Mouse (Mus musculus) thymus, postnatal 25 days (tissue): ENCODE results near the gene Mpzl1.

Experiments
- DNase-seq: peaks from one replicate; pipeline ENCODE4 v3.0.0; 2022

Mpzl1 gene

DNA sequence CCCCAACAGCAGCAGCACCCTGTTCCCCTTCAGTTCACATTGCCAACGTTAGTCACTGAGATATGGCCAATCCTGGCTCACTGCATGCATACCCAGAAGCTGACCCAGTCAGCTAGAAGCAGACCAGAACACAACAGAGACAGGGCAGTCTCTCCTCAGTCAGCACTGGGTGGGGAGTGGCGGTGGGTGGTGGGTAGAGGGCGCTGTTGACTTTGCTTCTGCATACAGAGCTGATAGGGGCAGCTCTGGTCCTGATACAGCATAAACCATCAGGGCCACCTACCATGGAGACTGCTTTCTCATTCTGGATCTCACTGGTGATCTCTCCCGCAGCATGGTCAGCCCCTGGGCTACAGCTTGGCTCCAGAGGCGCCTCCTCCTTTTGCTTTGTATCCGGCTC, 20.7 kb upstream of the Mpzl1 start:
- DNase-seq: peak; percentile 60

DNA sequence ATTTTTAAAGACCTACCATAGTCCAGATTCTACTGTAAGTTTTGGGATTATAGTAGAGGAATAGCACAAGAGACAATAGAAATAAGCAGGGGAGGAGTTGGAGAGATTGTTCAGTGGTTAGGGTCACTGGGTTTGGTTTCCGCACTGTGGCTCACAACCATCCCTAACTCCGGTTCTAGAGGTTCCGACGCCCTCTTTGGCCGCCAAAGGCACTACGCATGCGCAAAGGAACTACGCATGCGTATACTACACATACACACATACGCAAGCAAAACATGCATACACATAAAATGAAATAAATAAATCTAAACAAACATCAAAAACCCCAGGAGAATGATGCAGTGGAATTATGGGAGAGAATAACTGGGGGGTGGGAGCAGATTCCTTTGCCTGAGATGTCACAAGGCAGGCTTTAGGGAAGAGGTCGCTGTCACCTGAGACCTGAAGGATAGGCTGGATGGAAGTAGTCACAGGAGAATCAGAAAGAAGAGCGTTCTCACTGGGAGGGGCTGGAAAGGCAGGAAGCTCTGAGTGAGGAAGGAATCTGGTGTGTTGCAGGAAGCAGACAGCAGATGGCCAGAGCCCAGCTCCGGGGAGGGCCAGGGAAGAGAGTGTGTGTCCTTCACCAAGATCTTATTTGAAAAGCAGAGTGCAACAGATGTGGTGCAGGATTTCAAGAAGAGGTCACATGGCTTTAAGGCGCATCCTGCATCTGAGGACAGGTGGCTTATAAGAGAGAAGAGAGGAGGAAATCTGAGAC, 19.0 kb upstream of the Mpzl1 start:
- no peak for DNase-seq

DNA sequence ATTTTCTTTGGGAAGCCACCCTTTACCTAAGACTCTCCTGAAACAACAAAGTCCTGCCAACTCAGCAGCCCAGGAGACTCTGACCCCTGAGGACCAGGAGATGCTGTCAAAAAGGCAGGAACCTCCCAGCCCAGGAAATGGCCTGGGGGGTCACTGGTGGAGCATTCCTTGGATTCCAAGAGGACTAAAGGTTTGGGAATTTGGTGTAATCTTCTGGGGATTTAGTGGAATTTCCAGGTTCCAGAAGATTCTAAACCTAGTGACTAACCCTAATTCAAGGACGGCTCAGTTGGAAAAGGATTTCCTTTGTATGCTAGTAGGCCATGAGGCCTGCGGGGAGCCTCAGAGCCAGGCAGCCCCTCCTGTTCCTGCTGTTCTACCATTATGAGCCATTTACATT, 18.2 kb upstream of the Mpzl1 start:
- DNase-seq: no peak

DNA sequence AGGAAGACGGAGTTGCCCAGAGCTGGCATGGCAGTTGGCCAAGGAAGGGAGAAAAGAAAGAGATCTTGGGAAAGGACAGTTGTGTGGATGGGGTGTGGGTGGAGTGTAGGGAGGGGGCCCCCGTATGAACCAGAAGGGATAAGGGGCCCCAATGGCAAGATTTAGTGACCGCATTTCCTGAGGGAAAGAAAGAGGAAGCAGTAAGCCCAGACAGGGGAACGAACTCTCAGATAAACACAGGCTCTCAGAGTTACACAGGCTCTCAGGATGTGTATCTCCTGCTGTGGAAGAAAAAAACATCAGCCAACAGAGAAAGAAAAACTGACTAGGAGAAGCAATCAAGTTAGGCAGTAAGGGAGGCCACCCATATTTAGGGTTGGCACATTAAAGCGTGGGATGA, 16.8 kb upstream of the Mpzl1 start:
- DNase-seq: no peak

DNA sequence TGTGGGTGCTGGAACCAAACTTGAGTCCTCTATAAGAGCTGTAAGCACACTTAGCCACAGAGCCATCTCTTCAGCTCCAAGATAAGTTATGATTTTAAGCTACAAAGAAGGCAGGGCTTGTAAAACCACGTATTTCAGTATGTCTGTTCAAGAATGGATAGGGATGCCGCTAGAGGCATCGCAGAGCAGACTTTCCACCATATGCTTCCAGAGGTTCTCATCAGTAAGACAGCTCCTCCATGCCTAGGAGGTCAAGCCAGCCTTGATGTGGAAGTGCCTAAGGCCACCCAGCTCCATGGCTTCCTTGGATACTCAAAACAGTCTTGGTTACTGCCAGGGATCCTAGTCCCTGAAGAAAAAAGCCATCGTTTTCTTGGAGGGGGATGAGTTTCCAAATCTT, 10.8 kb upstream of the Mpzl1 start:
- no peak for DNase-seq

DNA sequence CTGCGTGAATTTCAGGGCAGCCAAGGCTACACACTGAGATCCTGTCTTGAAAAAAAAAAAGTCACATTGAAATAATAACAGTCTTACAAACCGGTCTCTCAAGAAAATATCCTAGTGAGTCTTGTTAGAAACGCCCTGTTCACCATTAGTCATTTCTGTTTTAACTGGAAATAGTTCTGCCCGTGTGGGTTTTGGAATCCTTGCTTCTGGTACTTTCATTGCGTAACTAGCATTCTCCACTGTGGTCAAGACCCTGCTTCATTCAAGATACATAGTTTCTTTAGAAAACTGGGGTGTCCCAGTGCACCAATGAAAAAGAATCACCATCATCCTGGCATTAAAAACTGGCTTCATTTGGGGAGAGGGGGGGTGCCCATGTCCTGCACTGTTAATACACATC, 9.4 kb upstream of the Mpzl1 start:
- DNase-seq: no peak

DNA sequence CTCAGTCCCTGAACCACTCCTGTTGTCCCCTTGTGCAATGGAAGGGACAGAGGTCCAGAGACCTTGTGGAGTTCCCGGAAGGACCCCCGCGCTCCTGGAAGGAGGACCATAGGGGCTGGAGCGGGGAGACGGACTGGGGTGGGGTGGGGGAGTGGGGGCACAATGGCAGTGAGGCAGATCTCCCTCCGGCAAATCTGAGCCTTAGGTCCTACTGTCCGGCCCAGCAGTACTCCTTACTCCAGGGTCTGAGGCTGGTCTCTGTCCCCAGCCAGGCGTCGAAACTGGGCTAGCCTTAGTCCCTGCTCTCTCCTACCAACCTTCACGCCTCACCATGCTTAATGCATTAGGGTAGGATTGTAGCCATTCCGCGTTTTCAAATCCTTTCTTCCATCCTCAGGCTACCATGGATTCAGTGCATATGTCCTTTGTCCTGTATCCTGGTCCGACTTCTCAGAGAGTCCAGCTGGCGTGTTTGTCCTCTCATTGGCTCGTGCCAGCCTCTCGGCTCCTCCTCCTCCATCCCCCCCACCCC, 8.5 kb upstream of the Mpzl1 start:
- no peak for DNase-seq

DNA sequence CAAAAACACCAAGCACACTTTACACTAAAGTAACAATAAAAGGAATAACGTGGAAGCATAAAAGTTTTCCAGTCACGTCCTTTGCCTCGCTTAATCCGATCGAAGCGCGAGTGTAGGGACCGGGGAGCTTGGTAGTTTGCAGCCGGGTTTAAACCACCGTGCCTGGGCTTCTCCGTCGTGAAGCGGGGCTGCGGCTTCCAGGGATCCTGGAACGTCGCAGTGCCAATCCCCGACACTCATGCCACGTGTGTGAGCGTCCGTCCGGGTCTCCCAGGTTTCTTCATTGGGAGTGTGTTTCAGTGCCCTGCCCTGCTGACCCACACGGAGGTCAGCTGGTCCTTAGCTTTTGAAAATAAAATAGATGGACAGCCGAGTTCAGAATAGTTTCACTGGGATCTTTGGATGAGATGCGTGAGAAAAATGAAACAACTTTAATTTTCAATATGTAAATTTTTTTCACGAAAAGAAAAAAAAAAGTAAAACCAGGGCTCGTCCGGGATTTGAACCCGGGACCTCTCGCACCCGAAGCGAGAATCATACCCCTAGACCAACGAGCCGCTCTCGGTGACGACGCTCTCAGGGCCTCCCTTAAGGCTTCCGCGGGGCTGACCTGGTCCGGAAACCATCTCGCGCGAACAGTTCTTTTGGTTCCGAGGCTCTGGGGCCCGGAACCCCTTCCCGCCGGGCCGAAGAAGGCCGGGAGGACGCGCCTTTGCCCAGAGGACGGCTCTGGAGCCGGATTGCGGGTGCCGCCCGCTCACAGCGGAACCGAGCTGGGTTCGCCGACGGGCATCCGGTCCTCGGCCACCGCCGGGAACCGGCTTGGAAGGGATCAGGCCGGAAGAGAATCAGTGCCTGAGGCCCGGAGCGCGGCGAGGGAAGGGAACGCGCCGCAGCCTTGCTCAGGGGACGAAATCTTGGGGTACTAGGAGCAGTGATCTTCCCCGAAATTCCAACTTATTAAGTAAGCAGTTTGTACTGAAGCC, 7.7 kb upstream of the Mpzl1 start:
- peak; percentile 86 for DNase-seq

DNA sequence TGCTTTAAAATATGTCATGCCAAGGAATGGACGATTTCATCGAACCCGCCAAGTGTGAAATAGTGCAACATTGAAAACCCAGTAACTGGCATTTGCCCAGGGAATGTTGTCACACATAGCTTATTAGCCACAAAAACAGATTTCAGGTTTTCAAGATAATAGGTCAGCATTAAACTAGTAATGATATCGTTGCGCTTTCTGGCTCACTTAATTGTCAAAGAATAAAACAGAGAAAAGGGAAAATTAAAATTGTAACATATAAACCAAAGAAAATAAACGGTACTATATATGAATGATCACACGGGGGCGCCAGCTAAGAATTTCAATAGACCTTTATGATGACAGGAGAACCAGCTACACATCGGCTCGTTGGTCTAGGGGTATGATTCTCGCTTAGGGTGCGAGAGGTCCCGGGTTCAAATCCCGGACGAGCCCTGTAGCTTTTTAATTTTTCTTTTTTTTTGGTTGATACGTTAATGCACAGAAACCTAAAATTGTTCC, 7.0 kb upstream of the Mpzl1 start:
- DNase-seq: peak; percentile 77

DNA sequence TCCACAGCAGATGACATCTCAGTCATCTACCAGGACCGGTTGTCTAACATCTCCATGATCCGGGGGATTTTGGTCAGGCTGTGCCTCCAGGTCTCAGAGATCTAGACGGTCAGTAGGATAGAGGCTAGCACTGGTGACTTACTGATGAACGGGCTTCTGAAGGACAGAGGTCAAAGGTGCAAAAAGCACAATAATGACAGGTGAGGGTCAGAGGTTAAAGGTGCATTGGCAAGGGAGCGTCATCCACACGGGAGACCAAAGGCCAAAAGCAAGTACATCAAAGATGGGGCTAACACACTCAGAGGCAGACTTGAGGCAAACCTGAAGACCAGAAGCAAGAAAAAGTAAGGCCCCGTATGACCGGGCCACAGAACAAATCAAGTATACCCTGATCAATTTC, 2.0 kb upstream of the Mpzl1 start:
- no peak for DNase-seq

DNA sequence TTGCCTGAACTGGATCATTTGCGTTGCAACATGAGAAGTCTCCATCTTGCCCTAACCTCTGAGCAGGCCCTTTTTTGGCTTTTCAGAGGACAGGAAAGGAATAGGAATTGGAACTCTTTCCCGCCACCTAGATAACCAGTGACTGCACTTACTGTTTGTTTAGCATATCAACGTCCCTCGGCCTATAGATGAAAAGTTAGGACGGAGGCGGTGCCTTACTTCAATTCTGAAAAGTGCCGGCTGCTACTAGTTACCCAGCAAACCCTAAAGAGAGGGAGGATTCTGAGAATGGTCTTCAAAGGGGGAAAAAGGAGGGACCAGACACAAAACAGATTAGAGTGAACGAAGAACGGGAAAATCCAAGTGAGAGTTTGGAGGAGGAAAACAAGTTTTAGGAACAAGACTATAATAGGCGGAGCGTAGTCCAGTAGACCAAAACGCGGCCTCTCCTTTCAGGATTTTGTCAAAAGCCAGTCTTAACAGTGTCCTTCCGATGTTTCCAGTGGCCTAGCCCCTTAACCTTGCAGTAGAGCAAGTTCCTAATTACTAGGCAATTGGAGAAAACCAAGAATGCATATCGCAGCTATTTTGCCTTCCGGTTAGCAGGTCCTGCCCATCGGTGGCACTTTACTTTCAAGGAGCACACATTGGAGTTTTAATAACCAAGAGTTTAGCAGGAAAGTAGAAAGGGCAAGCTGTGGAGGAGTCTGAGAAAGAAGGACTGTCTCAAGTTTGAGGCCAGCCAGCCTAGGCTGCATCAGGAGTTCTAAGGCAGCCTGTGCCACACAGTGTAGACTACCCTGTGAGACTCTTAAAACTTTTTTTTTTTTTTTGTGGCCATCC, 938 bp upstream of the Mpzl1 start:
- DNase-seq: no peak

DNA sequence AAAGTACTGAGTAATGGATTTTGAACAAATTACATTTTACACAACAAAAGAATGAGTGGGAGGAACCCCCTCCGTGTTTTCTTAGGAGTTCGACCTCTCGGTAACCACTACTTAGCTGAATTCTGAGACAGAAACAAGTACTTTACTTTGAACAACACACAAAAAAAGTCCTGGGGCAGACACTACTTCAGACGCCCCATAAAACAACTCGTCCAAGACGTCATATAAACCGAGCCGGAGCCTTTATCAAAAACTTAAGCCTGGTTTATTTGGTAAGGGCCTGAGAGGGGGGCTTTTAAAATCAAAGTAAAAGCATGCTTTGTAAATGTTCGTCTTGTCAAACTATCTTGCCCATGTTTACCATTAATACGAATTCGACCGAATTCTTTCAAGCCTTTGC, 993 bp downstream of the Mpzl1 start:
- no peak for DNase-seq

DNA sequence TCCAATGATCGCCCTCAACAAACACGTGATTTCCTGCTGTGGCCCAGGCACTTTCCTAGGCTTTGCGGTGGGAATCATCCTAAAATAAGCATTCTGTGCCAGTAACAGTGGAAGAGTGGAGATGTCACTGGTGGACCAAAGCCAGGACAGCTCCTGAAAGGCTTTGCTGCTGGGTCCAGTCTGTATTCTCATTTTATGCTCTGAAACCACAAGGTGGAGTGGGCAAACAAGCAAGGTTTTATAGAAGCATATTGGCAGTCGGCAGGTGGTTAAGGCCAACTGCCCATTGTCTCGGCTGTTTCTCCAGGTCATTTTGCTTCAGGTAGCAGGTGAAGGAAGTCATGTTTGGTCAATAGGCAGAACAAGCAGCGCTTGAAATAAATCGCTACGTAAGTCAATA, 3.2 kb downstream of the Mpzl1 start:
- no peak for DNase-seq

DNA sequence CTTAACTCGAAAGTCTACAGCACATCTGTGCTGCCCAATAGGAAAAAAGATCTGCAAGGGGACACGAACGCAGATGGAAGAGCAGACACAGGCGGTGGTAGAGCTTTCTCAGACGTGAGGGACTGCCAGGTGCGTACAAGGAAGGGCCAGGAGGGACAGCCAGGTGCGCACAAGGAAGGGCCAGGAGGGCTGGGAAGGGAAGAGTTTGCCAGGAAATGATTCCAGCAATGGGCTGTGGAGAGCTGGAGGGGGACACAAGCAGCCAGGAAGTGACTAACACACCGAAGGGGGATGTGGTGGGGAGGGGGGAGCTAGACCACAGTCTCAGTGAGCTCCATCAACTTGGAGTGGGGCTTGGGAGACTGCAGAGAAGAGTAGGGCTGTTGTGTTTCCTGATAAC, 4.4 kb downstream of the Mpzl1 start:
- no peak for DNase-seq

DNA sequence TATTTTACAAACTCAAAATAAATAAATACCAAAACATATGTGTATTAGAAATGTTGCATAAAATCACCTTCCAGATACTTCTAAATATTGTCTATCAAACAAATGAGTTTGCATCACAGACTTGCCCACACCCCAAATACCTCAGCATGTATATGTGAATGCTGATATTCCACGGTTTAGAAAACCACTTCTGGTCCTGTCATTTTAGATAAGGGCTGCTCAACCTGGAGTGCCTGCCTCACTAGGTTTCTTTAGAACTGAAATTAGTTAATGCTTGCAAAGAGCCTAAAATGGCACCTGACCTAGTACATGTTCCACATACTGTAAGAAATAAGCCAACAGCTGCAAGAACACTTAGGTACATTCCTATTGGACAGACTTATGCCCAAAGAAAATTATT, 5.7 kb downstream of the Mpzl1 start:
- no peak for DNase-seq

DNA sequence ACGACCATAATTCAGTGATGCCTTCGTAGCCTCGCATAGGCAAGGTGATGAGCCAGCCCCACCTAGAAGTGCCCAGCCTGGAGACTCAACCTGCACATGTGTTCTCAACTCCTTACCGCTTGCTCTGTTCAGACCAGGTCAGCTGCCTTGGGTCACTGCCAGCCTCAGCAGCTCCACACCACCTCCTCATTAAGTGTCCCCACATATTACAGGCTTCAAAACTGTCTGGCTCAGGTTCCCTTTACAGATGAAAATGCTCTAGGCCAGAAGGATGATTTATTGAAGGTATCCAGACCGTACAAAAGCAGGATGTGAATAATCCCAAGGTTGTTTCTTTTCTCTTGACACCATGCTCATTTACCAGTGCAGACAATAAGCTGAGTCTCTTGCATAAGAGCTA, 8.4 kb downstream of the Mpzl1 start:
- no peak for DNase-seq

DNA sequence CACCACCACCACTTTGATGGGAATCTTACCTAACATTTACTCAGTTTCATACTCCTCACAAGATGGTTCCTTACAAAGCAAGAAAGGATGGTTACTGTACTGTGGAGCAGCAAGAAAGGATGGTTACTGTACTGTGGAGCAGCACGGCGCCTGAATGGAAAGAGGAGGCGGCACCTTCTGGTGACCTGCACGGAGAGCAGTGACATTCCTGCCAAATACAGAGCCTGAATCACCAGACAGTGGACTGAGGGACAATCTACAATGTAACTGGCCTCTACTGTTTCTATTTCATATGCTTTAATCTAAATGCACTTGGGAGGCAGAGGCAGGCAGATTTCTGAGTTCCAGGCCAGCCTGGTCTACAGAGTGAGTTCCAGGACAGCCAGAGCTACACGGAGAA, 9.3 kb downstream of the Mpzl1 start:
- DNase-seq: no peak

DNA sequence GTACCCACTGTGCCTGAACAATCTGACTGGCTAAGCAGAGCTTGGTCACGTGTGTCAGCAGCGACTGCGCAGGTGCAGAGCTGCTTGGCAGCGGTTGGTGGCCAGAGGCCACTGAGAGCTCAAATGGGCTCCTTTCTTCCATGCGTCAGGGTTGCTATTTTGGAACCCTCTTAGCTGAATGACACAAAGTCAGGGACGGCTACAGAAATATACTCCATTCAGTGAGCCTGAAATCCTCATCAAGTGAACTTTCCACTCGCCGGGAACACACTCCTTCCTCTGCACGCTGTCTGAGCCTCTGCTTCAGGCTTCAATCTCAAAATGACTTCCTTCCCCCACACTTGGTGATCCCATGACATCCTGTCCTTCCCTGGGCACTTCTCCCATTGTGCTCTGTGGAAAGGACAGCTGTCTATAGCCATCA, 16.1 kb downstream of the Mpzl1 start:
- no peak for DNase-seq

DNA sequence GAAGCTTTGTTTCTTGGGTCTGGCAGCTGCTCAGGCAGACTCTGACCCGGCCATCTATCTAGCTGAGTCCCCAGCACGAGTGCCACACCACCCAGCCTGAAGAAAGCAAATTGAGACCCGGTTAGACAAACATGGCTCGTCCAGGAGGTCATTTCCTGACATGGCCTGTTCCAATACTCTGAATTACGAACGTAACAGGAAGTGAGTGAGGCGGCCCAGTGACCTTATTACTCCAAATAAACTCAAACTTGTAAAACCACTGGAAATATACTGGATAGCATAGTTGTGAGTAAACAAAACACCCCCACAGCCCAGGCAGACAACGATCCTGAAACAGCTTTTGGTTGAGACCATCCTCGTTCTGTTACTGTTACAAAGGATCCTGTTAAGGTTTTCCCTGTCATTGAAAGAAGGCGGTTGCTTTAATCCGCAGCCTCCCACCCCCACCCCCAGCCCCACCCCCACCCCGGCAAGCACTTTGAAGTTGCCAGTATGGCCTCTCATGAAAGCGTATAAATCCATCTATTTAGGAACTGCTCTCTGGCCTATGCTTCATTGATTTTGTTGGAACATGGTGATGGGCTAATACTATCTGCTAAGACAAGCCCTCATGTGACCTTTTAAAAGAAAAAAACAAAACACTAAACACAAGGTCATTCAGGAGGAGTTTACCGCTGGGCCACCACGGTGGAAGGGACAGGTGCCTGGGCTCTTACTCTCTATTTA, 17.0 kb downstream of the Mpzl1 start:
- no peak for DNase-seq

DNA sequence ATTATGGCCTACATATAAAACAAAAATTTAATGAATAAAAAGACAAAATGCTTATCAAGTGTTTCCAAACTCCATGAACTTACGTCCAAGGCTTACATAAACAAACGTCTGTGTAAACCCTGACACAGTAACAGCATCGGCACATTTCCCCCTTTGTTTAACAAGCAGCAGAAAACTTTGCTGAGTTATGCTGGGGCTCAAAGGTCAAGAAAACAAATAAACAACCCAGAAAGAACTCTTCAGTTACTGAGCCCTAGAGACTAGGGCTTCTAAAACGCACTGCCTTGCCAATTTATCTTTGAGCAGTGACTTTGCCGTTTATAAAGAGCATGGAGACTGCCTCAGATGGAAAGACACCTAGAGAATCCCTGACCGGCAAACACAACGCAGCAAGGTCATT, 17.7 kb downstream of the Mpzl1 start:
- DNase-seq: no peak

DNA sequence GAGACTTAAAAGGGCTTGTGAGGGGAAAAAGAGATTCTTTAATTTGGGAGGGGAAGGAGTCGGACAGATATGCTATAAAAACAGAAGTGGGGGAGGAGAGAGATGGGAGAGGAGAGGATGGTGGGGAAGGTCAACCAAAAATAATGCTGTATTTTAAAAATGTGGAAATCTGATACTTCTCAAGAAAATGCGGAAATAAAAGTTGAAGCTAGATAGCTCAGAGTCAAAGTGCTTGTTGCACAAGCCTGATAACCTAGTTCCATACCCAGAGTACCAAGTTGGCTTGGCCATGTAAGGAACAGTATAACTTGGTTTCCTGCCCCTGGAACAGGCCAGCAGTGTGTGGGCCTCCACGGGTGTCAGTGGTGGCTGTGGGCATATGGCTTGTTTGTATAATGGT, 19.5 kb downstream of the Mpzl1 start:
- DNase-seq: no peak

DNA sequence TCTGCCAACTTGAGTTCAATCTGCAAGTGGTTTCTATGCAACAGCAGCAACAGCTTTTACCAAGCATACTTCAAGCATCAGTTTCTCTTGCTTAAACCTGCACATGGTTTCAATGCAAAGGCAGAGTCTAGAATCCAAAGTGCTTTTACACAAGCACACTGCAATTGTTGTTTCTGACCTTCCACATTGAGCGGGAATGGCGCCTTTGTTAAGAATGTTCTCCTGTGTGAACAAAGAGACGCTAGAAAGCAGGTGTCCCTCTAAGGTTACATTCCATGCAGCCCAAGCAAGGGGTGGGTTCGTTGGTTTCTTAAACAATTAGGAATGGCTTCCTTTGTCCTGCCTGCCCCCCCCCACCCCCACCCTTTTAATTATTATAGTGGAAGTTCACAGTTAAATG, 20.4 kb downstream of the Mpzl1 start:
- no peak for DNase-seq
